ENCODE assay signal across 8 mouse cellular contexts in genomic region chr2:49450931-49451636, GRCm38 (mm10). TPM values are rescaled to one million over a fixed set of nuclear protein-coding genes. Genes with fewer than 3 reads are reported as not detected.
A peak's percentile ranks its signal among the peaks of the same experiment; 100 is the strongest.
DNase-seq lines count a peak whose midpoint lies in the region; ATAC-seq lines count a peak whose summit lies in the region.

Epc2 (plus strand) TSS chr2:49451486.

- peak within 1 kb of the TSS; percentile 94 for H3K9ac ChIP-seq in heart, embryonic 15.5 days
- peak within 1 kb of the TSS; percentile 90 for H3K9ac ChIP-seq in liver, embryonic 13.5 days
- H3K9ac ChIP-seq in stomach, embryonic 14.5 days (replicated peaks; ENCODE audit: low read depth, low read length), result peak within 1 kb of the TSS; percentile 93

- H3K4me2 ChIP-seq in heart, embryonic 15.5 days, result peak within 1 kb of the TSS; percentile 90
- peak within 1 kb of the TSS; percentile 91 for H3K4me2 ChIP-seq in liver, embryonic 13.5 days
- H3K4me2 ChIP-seq in stomach, embryonic 14.5 days (replicated peaks; ENCODE audit: low read depth, low read length), result peak within 1 kb of the TSS; percentile 63

- H3K36me3 ChIP-seq in forebrain, embryonic 10.5 days (replicated peaks), result no peaks in the 10 kb centered on the region
- no peaks in the 10 kb centered on the region for H3K36me3 ChIP-seq in heart, embryonic 15.5 days
- H3K36me3 ChIP-seq in liver, embryonic 13.5 days, result no peaks in the 10 kb centered on the region
- H3K36me3 ChIP-seq in stomach, embryonic 14.5 days (ENCODE audit: control insufficient read depth, insufficient read depth, low read length), result no peaks in the 10 kb centered on the region

- H3K27me3 ChIP-seq in forebrain, embryonic 10.5 days (ENCODE audit: poor library complexity, severe bottlenecking), result peaks cover 3% of the 10 kb centered on the region
- no peaks in the 10 kb centered on the region for H3K27me3 ChIP-seq in heart, embryonic 15.5 days
- H3K27me3 ChIP-seq in liver, embryonic 13.5 days, result 0 out of 2 replicates have a peak, but pooled peaks cover 5% of the 10 kb centered on the region
- no peaks in the 10 kb centered on the region for H3K27me3 ChIP-seq in stomach, embryonic 14.5 days (ENCODE audit: control insufficient read depth, insufficient read depth, low read length)

- H3K4me1 ChIP-seq in forebrain, embryonic 10.5 days, result peaks cover 56% of the 10 kb centered on the region
- peaks cover 6% of the 10 kb centered on the region for H3K4me1 ChIP-seq in heart, embryonic 15.5 days (replicated peaks)
- H3K4me1 ChIP-seq in liver, embryonic 13.5 days (replicated peaks), result peaks cover 29% of the 10 kb centered on the region
- H3K4me1 ChIP-seq in stomach, embryonic 14.5 days (ENCODE audit: control insufficient read depth, insufficient read depth, low read length), result no peaks in the 10 kb centered on the region

- DNase-seq in CD8-positive naive resting alpha-beta T cell, adult 2 months (ENCODE audit: low read depth in 2 of 2, low spot score in 2 of 2), result peak; percentile 77 to 79
- peak; percentile 50 for DNase-seq in c-Kit-positive CD71-negative TER-119-negative erythroid progenitor cells, embryonic 14.5 days (ENCODE audit: low read depth)
- DNase-seq in forebrain, embryonic 10.5 days (ENCODE audit: extremely low spot score, low spot score), result peak; percentile 91
- DNase-seq in kidney, postnatal 25 days, result peak; percentile 84 to 91
- DNase-seq in liver, embryonic 13.5 days, result peak; percentile 71
- DNase-seq in natural killer cell, adult 2 months (ENCODE audit: low spot score in 2 of 2), result peak; percentile 78 to 84

- H3K9me3 ChIP-seq in forebrain, embryonic 10.5 days, result no peaks in the 10 kb centered on the region
- H3K9me3 ChIP-seq in heart, embryonic 15.5 days (replicated peaks), result no peaks in the 10 kb centered on the region
- no peaks in the 10 kb centered on the region for H3K9me3 ChIP-seq in liver, embryonic 13.5 days (replicated peaks)
- H3K9me3 ChIP-seq in stomach, embryonic 14.5 days (ENCODE audit: control insufficient read depth, low read depth, low read length), result no peaks in the 10 kb centered on the region

- under 1% methylated on average over 73 of the region's 88 CpGs for WGBS in forebrain, embryonic 10.5 days
- WGBS in heart, embryonic 15.5 days, result under 1% methylated on average over 74 of the region's 88 CpGs
- WGBS in liver, embryonic 13.5 days (ENCODE audit: insufficient replicate concordance), result under 1% methylated on average over 78 of the region's 88 CpGs
- under 1% methylated on average over 63 of the region's 88 CpGs for WGBS in stomach, embryonic 14.5 days

- peak within 1 kb of the TSS; percentile 97 for H3K4me3 ChIP-seq in forebrain, embryonic 10.5 days
- peak within 1 kb of the TSS; percentile 79 for H3K4me3 ChIP-seq in heart, embryonic 15.5 days
- H3K4me3 ChIP-seq in liver, embryonic 13.5 days (replicated peaks), result peak within 1 kb of the TSS; percentile 90
- peak within 1 kb of the TSS; percentile 91 for H3K4me3 ChIP-seq in stomach, embryonic 14.5 days (ENCODE audit: low read depth, low read length)

- peak; percentile 84 for ATAC-seq in heart, embryonic 15.5 days (replicated peaks; ENCODE audit: insufficient number of reproducible peaks, insufficient read depth, low FRiP score, low read depth)
- peak; percentile 78 for ATAC-seq in liver, embryonic 13.5 days (ENCODE audit: low read depth)
- ATAC-seq in stomach, embryonic 14.5 days (ENCODE audit: insufficient number of reproducible peaks, insufficient read depth, low FRiP score, low read depth), result peak; percentile 82

- peak within 1 kb of the TSS; percentile 100 for H3K27ac ChIP-seq in forebrain, embryonic 10.5 days
- H3K27ac ChIP-seq in heart, embryonic 15.5 days, result peak within 1 kb of the TSS; percentile 99
- peak within 1 kb of the TSS; percentile 96 for H3K27ac ChIP-seq in liver, embryonic 13.5 days
- H3K27ac ChIP-seq in stomach, embryonic 14.5 days (ENCODE audit: low read length), result peak within 1 kb of the TSS; percentile 99

RNA-seq across cellular contexts. Expression of gene Epc2, which starts in this region (rescaled TPM):
- polyA plus RNA-seq in forebrain, embryonic 10.5 days (2016; fragmentation: Nextera tagmentation; extraction: Ambion mirVana), result 6.5 and 8.6 TPM in 2 replicates
- 4.1 and 4.2 TPM in 2 replicates for polyA plus RNA-seq in heart, embryonic 15.5 days (2015; fragmentation: Nextera tagmentation; extraction: Ambion mirVana)
- polyA plus RNA-seq in liver, embryonic 13.5 days (2015; fragmentation: Nextera tagmentation; extraction: Ambion mirVana), result 2.1 and 2.3 TPM in 2 replicates
- polyA plus RNA-seq in stomach, embryonic 14.5 days (2014; fragmentation: Nextera tagmentation; extraction: Ambion mirVana), result 12.9 and 13.8 TPM in 2 replicates

Comparison
In these comparisons a context has a peak if more than half of its experiments do, and no peak if none do; other contexts are left out.
1. Peak in every context shown above with its lines: DNase-seq, ATAC-seq, H3K4me3 ChIP-seq and H3K27ac ChIP-seq.